Mouse (Mus musculus) urinary bladder, adult 18-20 months (tissue): Measurements from ENCODE around the gene Sertad3.

Experiments
- DNase-seq, 2 experiments: peaks; one replicate each; pipeline ENCODE4 v3.0.0; 2022; ENCODE audit warnings: low spot score in 2 of 2, mixed read lengths in 2 of 2

The Sertad3 gene

DNA sequence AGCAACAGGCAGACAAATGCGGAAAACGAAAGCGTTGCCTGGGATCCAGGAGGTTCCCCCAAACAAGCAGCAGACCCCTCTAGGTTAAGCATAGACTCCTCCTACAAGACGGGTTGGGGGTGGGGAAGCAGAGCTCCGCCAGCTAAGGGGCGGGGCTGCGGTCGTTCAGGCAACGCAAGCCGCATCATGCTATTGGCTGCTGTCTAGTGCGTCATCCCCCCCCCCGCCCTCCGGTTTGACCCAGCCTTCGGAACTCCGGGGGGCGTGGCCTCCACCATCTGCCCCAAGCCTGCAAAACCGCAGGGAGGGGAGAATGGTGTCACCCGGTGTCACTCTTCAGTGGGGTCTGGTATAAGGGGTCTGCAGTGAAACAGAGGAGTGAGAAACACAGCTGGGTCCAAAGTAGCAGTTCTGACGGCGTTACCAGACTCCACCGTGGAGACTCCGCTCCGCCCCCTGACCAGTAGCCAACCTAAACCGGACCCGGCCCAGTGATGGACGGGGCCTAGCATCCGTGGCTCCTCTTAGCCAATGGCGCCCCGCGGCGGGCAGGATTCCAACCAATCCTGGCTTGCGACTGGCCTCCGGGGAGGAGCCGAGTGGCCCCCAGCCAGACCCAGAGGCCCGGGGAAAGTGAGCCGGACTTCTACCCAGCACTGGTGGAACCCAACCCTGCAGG is at the start of gene Sertad3:
Gene Sertad3, plus strand, starts transcription at position 613 of the 679 bp plus-strand sequence.
- DNase-seq: peak; percentile 97 to 100

DNA sequence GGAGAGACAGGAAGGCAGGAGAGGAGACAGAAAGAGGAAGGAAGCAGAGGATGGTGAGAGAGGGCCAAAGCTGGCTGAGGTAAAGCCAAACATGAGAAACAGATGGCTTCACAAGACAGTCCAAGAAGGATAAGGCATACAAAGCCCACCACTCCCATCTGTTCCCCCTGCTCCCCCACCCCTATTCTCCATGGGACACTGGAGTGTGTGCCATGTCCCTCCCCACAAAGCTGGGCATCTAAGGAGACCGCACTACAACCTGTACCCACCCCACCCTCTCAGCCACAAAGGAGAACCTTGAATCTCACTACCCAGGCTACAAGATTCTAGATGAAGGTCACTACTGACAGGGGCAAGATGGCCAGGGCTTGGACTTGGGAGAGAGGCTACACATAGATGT is 46.2 kb upstream of the Sertad3 start:
- DNase-seq: no peak

DNA sequence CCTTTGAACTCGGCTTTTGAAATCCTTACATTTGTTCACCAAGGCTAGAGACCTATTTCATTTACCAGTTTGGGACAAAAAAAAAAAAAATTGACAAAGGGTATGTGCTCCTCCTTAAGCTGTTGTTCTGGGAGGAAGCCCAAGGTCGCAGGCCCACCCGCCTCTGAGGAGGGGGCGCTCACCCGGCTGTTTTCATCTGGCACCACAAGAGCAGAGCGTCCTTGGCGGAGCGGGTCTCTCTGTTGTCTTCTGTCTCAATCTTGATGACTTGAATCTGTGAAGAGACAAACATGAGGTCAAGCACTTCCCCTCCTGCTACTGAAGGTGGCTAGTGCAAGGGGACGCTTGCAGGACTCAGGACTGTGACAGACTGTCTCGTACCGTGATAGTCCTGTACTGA is 45.6 kb upstream of the Sertad3 start:
- DNase-seq: no peak

DNA sequence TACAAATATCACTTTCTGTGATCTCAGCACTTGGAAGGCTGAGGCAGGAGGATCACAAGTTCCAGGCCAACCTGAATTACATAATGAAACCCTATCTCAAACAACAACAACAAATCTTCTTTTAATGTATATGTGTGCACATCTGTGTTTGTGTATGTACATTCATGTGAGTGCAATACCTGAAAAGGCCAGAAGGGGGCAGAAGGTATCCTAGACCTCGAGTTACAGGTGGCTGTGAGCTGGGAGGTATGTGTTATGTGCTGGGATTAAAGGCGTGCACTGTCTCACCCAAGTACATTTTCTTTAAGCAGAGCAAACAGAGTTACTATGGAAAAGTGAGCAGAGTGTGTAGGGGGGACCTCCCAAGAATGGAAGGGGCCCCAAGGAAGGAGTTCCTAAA is 44.4 kb upstream of the Sertad3 start:
- no peak for DNase-seq

DNA sequence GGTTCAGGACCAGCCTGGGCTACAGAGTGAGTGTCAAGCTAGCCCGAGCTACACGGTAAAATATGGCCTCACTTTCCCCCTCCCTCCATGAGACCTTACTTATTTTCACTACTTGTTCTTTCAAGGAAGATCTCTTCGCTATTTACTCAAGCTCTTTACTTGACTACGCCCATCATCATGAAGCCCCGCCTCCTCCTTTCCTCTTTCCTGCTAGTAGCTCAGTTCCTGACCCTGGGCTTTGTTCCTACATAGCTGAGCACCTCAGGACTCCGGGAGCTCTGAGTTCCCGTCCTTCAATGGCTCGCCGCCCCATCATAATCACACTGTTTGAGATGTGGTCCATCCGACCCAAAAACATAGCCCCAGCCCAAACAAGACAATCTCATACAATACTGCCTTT is 40.2 kb upstream of the Sertad3 start:
- DNase-seq: no peak

DNA sequence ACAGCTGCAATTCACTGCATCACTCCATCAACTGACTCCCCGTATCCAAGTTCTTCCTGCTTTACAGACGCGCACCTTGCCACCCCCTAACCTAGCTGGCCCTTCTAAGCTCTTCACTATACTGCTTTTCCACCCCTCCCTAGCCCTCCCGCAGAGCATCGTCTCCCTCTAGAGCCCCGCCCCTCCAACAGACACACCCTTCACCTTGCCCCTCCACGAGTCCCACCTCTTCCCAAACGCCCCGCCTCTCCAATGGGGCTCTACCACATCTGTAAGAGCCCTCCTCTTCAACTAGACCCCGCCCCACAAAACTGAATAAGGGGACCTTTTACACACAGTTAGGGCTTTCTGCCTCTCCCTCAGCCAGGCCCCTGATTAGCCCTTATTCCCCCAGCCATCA is 39.8 kb upstream of the Sertad3 start:
- no peak for DNase-seq

DNA sequence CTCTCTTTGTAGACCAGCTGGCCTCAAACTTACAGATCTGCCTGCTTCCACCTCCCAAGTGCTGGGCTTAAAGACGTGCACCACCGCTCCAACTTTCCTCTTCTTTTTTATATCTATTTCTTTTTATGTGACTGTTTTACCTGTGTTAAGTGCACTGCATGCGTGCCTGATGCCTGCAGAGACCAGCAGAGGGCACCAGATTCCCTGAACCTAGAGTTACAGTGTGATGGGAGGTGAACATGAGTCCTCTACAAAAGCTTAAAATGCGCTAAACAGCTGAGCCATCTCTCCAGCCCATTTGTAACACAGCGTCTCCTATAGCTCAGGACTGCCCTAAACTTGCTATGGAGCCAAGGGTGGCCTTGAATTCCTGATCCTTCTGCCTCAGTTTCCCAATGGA is 36.0 kb upstream of the Sertad3 start:
- DNase-seq: no peak

DNA sequence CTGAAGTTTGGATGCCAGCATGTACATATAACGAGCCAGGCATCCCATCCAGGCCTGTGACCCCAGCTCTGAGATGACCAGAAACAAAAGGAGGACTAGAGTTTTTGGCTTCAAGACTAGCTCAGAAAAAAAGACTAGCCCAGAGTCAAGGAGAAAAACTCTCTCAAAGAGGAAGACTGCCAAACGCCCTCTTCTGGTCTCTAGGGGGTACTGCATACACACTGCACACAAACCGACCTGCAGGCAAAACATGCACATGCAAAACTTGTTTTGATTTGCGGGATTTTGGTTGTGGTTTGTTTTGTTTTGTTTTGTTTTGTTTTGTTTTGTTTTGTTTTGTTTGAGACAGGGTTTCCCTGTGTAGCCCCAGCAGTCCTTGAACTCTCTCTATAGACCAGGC is 33.6 kb upstream of the Sertad3 start:
- DNase-seq: no peak

DNA sequence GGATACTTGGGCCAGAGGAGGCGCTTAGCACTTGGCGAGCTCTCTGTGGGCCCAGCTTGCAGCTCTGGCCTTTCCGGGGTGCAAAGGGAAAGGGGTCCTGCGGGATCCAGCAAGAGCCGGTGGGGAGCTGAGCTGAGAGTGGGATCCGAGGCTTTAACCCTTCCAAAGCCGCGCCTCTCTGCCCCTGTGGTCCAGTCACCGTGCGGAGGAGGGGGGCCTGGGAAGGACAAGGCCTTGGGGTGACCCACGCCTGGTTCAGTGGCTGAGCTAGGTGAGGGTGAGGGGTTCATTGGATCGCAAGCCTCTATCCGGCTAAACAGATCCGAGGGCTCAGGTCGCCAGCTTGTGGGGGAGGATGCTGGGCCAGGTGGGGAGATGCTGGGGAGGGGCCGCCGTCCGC is 27.5 kb upstream of the Sertad3 start:
- no peak for DNase-seq

DNA sequence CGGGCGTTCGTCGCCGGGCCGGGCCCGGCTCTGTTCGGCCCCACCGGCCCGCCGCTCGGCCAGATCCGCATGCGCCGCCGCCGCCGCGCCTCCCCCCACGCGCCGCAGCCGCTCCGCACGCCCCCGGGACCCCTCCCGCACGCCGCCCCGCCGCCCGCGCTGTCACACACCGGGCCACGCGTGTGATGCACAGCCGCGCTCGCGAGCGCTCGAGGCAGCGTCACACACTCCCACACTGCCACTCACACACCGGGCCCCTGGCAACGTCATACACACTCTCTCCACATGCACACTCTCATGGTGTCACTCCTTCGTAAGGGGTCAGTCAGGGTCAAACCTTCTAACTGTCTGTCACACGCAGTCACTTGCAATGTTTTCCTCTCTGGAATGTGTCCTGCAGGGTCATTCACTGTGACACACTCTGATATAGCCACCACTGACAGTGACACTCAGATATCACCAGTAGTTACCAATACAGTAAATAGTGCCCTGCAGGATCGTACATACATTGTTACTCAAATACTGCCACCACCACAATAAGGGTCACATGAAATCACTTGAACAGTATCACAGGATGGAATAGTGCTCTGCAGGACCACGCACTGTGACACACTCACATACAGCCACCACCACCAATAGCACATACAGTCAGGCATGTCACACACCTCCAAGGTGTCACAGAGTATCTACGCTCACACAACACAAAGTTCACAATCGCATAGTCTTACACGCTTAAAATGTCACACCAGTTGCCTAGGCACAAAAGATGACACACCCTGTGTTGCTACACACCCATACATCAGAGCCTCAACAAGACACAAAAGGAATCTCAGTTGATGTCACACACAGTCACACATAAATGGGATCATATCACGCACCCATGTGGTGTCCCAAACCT is 26.8 kb upstream of the Sertad3 start:
- no peak for DNase-seq

DNA sequence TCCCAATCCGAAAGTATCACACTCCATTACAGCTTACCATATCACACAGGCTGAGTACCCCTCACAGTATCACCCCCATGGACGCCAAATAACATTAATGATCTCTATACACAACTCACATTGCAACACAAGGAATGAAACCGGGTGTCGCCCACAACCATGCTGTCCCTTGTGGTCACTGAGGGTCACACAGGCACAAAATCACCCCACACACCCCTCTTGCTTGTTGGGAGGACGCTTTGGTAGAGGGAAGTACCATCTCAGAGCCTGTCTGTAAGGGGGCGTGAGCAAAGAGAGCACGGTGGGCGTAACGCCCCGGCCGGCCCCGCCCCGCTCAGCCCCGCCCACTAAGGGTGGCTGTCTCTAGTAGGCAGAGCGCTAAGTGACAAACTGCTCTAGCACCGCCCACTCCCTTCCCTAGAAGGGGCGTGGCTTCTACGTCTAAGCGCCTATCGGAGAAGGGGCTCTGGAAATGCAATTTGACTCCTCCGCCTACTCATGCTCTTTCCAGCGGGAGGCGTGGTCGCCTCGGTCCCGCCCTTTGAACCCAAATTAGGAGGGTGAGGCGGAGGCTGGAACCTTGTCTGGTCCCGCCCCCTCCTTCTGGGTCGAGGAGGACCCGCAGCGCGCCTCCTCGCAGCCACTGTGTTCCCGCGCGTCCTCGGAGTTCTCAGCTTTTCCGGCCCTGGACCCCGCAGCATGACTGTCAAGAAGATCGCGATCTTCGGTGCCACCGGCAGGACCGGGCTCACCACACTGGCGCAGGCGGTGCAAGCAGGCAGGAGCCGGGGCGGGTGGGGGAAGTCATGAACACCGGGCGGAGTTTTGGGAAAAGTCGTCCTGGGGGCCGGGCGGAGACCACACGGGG is 25.9 kb upstream of the Sertad3 start, which contains the start of the genes Sptbn4 and Blvrb:
Gene Sptbn4, minus strand, starts transcription at position 268 of the 868 bp plus-strand sequence.
Gene Blvrb, plus strand, starts transcription at position 560 of the 868 bp plus-strand sequence.
- DNase-seq: peak; percentile 95 to 99

DNA sequence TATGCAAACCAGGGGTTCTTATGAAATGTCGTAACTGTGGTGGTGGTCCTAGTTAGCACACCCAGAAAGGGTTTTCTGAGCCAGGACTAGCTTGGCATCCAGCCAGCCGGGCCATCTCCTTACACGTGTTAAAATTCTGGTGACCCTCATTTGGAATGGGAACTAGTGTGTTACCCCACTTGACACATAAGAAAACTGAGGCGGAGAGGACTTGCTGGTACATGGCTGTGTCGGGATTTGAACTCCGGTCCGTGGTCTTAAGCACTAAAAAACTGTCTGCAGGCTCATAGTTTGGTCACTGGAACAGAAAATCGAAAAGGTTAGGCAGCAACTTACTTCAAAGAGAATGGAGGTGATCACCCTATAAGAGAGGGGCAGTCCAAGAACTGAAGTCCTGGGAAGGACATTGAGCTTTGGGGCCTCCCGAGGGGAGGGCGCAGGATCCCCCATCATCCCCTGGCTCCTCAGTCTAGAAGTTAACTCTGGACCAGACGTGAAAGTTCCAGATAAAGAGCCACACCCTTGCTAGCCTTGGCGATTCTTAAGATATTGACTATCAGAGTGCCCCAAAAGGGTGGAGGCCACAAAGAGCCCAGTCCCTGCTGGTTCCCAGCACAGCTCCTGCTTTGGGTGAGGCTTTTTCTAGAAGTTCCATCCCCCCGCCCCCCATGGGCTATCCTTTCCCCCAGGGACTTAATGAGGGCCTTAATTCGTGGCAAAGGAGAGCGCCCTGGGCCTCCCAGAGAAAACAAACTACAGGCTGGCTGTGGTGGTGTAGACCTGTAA is 25.0 kb upstream of the Sertad3 start:
- peak in 1 of 2 experiments; percentile 18 for DNase-seq

DNA sequence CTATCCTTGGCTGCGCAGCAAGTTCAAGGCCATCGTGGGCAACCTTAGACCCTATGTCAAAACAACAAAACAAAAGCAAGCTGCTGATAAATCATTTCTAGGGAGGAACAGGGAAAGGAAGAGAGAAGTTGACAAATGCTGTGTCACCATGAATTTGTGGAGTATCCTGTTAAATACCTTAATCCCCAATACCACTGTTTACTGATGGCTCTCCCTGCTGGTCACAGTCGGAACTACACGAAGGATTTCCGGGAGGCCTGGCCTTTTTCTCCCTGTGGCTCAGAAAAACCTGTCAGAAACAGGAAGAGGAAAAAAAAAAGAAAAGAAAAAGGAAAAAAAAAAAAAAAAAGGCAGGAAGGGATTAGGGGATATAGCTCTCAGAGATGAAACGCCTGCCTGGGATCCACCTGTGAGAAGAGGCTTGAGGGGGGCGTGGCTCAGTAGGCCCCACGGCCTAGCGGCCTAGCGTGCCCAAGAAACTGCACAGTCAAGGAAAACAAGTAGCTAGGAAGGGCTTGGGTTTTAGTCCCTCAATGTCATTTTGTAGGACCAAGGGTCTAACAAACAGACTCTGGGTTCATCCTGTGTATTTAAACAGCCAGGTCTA is 24.2 kb upstream of the Sertad3 start:
- peak; percentile 36 to 66 for DNase-seq

DNA sequence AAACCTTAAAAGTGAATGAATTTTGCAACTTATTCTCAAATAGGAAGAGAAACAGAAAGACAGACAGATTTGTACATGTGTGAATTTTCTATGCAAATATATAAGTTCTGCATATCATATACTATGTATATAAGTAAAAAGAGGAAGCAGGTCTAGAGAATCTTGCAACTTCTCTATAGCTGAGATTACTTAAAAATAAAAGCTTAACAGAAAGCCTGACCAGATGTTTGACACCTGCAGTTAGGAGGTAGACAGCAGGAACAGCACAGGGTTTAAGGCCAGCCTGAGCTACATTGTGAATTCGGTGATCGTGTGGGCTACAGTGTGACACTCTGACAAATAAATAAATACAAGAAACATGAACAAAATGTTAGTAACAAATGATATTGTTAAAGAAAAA is 22.2 kb upstream of the Sertad3 start:
- DNase-seq: no peak

DNA sequence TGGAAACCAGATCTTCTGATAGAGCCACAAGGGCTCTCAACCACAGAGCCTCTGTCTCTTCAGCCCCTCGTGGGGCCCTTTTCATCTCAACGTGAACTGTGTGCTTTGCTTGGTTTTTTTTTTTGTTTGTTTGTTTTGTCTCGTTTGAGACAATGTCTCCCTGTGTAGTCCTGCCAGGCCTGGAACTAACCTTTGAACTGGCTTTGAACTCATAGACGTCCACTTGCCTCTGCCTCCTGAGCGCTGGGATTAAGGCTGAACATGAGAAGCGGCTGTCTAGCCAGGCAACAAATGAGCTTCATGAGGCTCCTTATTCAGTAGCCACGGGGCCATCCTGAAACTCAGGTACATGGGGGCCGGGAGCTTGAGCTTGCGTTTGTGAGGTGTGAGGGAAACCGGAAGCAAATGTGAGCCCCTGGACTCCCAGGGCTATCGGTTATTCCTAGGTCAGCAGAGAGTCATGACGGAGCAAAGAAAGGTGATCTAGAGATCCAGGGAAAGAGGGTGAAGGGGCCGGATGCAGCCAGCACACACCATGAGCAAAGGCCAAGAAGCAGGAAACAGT is 21.3 kb upstream of the Sertad3 start:
- no peak for DNase-seq

DNA sequence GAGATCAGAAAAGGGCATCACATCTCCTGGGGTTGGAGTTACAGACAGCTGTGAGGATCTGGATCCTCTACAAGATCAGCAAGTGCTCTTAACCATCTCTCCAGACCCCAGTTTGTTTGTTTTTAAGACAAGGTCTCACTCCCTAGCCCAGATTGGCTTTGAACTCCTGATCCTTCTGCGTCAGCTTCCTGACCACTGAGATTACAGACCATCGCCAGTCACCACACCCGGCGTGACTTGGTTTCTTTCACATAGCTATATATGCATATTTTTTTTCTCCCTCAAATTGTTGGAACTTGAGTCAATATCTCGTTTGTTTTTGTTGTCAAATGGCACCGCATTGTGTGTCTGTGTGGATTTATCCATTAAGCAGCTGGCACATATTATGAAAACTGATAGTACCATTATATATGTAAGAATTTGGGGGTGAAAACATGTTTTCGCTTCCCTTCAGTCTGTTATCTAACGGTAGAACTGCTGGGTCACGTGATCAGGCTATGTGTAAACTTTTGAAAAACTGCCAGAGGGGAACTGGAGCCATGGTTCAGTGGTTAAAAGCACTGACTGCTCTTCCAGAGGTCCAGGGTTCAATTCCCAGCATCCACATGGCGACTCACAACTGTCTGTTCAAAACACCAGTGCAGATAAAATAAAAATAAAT is 19.0 kb upstream of the Sertad3 start:
- no peak for DNase-seq

DNA sequence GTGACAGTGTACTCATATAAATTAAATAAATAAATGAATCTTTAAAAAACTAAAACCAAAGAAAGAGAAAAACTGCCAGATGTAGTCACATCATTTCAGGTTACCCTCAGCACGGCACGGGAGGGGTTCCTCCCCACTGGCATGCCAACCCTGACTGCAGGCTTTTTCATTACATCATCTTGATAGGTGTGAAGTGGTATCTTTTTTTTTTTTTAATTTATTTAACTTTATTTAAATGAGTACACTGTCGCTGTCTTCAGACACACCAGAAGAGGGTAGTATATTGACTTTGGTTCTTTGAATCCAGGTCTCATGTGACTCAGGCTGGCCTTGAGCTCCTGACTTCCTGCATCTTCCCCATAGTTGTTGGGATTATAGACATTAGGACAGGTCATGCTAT is 18.3 kb upstream of the Sertad3 start:
- no peak for DNase-seq

DNA sequence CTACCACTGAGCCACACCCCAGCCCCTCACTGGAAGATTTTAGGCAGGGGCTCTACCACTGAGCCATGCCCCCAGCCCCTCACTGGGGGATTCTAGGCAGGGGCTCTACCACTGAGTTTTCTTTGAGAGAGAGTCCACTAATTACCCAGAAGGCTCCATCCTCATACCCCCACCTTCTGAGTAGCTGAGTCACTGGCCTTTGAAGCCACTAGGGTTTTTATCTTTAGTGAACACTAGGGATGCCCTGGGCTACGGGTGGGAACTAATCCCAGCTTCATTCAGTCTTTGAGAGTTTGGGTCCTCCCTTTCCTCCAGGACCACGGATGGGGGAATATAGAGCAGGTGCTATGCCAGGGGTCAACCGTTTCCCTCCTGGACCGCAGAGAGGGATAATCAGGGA is 15.0 kb upstream of the Sertad3 start:
- no peak for DNase-seq

DNA sequence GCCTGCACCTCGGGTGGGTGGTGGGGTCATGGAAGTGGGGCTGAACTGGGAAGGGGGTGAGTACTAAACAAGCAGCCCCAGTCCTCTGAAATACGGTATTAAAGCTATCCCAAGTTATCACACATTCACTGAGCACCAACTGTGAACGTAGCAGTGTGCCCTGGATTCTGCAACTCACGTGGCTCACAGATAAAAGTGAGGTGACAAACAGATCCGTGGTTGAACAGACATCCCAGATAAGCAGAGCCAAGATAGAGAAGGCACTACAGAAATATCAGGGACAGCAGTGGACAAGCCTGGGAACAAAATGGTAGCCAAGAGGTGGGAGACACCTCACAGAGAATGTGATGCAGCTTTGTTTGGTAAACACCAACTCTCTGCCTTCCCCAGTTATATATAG is 13.9 kb upstream of the Sertad3 start:
- no peak for DNase-seq

DNA sequence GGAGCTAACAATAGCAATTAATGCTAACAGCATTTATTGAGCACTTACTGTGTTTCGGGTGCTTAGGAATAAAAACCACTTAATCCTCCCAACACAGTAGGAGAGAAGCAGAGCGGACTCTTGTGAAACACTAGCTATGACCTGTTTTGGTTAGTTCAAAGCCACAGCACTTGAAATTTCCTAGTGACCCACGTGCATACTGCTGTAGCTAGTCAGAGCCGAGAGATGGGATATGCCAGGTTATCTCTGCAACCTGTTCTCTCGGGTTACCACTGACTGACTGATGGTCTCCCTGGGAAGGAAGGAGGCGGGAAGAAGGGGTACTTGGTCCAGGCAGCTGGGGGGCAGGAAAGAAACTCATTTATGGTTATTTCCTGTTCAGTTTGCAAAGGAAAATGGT is 13.1 kb upstream of the Sertad3 start:
- no peak for DNase-seq
